Mouse (Mus musculus): ENCODE measurements around the gene Sohlh1. TPM values are rescaled to one million over a fixed set of nuclear protein-coding genes. Genes with fewer than 3 reads are reported as not detected.

The Sohlh1 gene
- polyA plus RNA-seq, 1 experiment = not detected

- no peaks in the 10 kb centered on the region for H3K4me1 ChIP-seq
- TF ChIP-seq GATA1 (IDR thresholded peaks at IDR 0.05; ENCODE audit: borderline replicate concordance, low read length) = no peak
- no peak for TF ChIP-seq FLI1 (IDR thresholded peaks at IDR 0.05; ENCODE audit: low read length)
- peaks cover 26% of the 10 kb centered on the region for H3K9me3 ChIP-seq
- no peak overlapping the region for H3K4me3 ChIP-seq (replicated peaks)
- peaks cover 56% of the 10 kb centered on the region for H3K27me3 ChIP-seq (replicated peaks)
- no peaks in the 10 kb centered on the region for H3K36me3 ChIP-seq (replicated peaks; ENCODE audit: low read length)
Observed at GRCm38 (mm10) chr2:25813364-25813763, 33.7 kb downstream of the Sohlh1 start.

- Histone ChIP-seq H3K27me3 (replicated peaks) (peaks cover 44% of the 10 kb centered on the region), H3K9me3 (peaks cover 14% of the 10 kb centered on the region), H3K4me1 (no peaks in the 10 kb centered on the region), H3K4me3 (replicated peaks) (no peak overlapping the region), H3K36me3 (replicated peaks; ENCODE audit: low read length) (no peaks in the 10 kb centered on the region)
- no peak for TF ChIP-seq GATA1 (IDR thresholded peaks at IDR 0.05; ENCODE audit: borderline replicate concordance, low read length)
- no peak for TF ChIP-seq FLI1 (IDR thresholded peaks at IDR 0.05; ENCODE audit: low read length)
Observed at GRCm38 (mm10) chr2:25811711-25812110, 35.3 kb downstream of the Sohlh1 start.

GRCm38 (mm10) chr2:25798065-25798464 lies 49.0 kb downstream of the Sohlh1 start:
- Histone ChIP-seq H3K4me3 (replicated peaks) (no peak overlapping the region), H3K27me3 (replicated peaks) (peaks cover 31% of the 10 kb centered on the region), H3K36me3 (replicated peaks; ENCODE audit: low read length) (no peaks in the 10 kb centered on the region), H3K4me1 (peaks cover 5% of the 10 kb centered on the region), H3K9me3 (no peaks in the 10 kb centered on the region)
- TF ChIP-seq FLI1 (IDR thresholded peaks at IDR 0.05; ENCODE audit: low read length) = no peak
- TF ChIP-seq GATA1 (IDR thresholded peaks at IDR 0.05; ENCODE audit: borderline replicate concordance, low read length) = no peak

- TF ChIP-seq GATA1 (IDR thresholded peaks at IDR 0.05; ENCODE audit: borderline replicate concordance, low read length) (no peak), FLI1 (IDR thresholded peaks at IDR 0.05; ENCODE audit: low read length) (no peak)
- H3K4me1 ChIP-seq = peaks cover 5% of the 10 kb centered on the region
- no peak overlapping the region for H3K4me3 ChIP-seq (replicated peaks)
- peaks cover 33% of the 10 kb centered on the region for H3K27me3 ChIP-seq (replicated peaks)
- no peaks in the 10 kb centered on the region for H3K9me3 ChIP-seq
- no peaks in the 10 kb centered on the region for H3K36me3 ChIP-seq (replicated peaks; ENCODE audit: low read length)
Observed at GRCm38 (mm10) chr2:25797635-25798034, 49.4 kb downstream of the Sohlh1 start.

Other genes starting within 250 kb of the Sohlh1 start
- gene Rabl6, start 238.7 kb downstream of the Sohlh1 start, polyA plus RNA-seq (2012; ENCODE audit: insufficient read depth, low replicate concordance) = 36.6 and 58.2 TPM in 2 replicates
- gene Ccdc183, start 229.6 kb downstream of the Sohlh1 start, polyA plus RNA-seq (2012; ENCODE audit: insufficient read depth, low replicate concordance) = 0.15 TPM in 1 of 2 replicates, not detected in the other
- gene Tmem141, start 225.2 kb downstream of the Sohlh1 start, polyA plus RNA-seq (2012; ENCODE audit: insufficient read depth, low replicate concordance) = 0.94 TPM in 1 of 2 replicates, not detected in the other
- 0.49 TPM in 1 of 2 replicates, not detected in the other for gene Fcna, start 219.2 kb downstream of the Sohlh1 start, polyA plus RNA-seq (2012; ENCODE audit: insufficient read depth, low replicate concordance)
- gene Lcn8, start 194.1 kb downstream of the Sohlh1 start, polyA plus RNA-seq (2012; ENCODE audit: insufficient read depth, low replicate concordance) = not detected in 2 replicates
- not detected in 2 replicates for gene Lcn5, start 189.3 kb downstream of the Sohlh1 start, polyA plus RNA-seq (2012; ENCODE audit: insufficient read depth, low replicate concordance)
- not detected in 2 replicates for gene Lcn6, start 170.5 kb downstream of the Sohlh1 start, polyA plus RNA-seq (2012; ENCODE audit: insufficient read depth, low replicate concordance)
- gene Lcn10, start 164.5 kb downstream of the Sohlh1 start, polyA plus RNA-seq (2012; ENCODE audit: insufficient read depth, low replicate concordance) = not detected in 2 replicates
- gene Obp2a, start 147.2 kb downstream of the Sohlh1 start, polyA plus RNA-seq (2012; ENCODE audit: insufficient read depth, low replicate concordance) = not detected in 2 replicates
- 55.7 and 68.2 TPM in 2 replicates for gene Bmyc, start 140.5 kb downstream of the Sohlh1 start, polyA plus RNA-seq (2012; ENCODE audit: insufficient read depth, low replicate concordance)
- gene Obp2b, start 110.2 kb downstream of the Sohlh1 start, polyA plus RNA-seq (2012; ENCODE audit: insufficient read depth, low replicate concordance) = not detected in 2 replicates
- not detected in 2 replicates for gene Lcn3, start 81.7 kb downstream of the Sohlh1 start, polyA plus RNA-seq (2012; ENCODE audit: insufficient read depth, low replicate concordance)
- not detected in 2 replicates for gene Lcn11, start 70.2 kb downstream of the Sohlh1 start, polyA plus RNA-seq (2012; ENCODE audit: insufficient read depth, low replicate concordance)
- gene Gm13539, start 65.0 kb downstream of the Sohlh1 start, polyA plus RNA-seq (2012; ENCODE audit: insufficient read depth, low replicate concordance) = not detected in 2 replicates
- not detected in 2 replicates for gene Glt6d1, start 31.4 kb downstream of the Sohlh1 start, polyA plus RNA-seq (2012; ENCODE audit: insufficient read depth, low replicate concordance)
- not detected in 2 replicates for gene Lcn9, start 24.1 kb downstream of the Sohlh1 start, polyA plus RNA-seq (2012; ENCODE audit: insufficient read depth, low replicate concordance)
- not detected in 2 replicates for gene Kcnt1, start 16.5 kb upstream of the Sohlh1 start, polyA plus RNA-seq (2012; ENCODE audit: insufficient read depth, low replicate concordance)
- 3.2 and 4.7 TPM in 2 replicates for gene Camsap1, start 136.0 kb upstream of the Sohlh1 start, polyA plus RNA-seq (2012; ENCODE audit: insufficient read depth, low replicate concordance)
- gene Ubac1, start 174.5 kb upstream of the Sohlh1 start, polyA plus RNA-seq (2012; ENCODE audit: insufficient read depth, low replicate concordance) = 9.0 and 55.5 TPM in 2 replicates

Measured in megakaryocyte, embryonic 14.5 days (primary cell).